Mouse (Mus musculus) megakaryocyte, embryonic 14.5 days (primary cell): Measurements from ENCODE around the gene Gm21915.

Experiments
- FLI1 ChIP-seq: IDR thresholded peaks from 2 replicates; pipeline ENCODE4 v1.6.1; 2012; ENCODE audit warnings: low read length, inconsistent platforms, mixed read lengths
- GATA1 ChIP-seq: IDR thresholded peaks from 3 replicates; pipeline ENCODE4 v1.6.1; 2012; ENCODE audit warnings: mixed read lengths, low read length, inconsistent platforms, borderline replicate concordance

GRCm38 (mm10) chr9:40670313-40670712 is at the start of gene Gm21915:
- TF ChIP-seq GATA1 (no peak), FLI1 (no peak)
